Mouse (Mus musculus) liver, postnatal 0 days (tissue): ENCODE data around the gene Thap8.

Experiments
- CTCF ChIP-seq: sonication (generic); IDR thresholded peaks from 2 replicates; pipeline ENCODE4 v1.5.1; 2016; ENCODE audit warnings: antibody characterized with exemption, low read depth
- EP300 ChIP-seq: IDR thresholded peaks from 2 replicates; pipeline ENCODE4 v1.6.1; 2016; ENCODE audit warnings: antibody characterized with exemption, low read depth, mild to moderate bottlenecking

GRCm38 (mm10) chr7:30232631-30233148, 47.2 kb upstream of the Thap8 start:
- TF ChIP-seq CTCF: peak; percentile 75
- TF ChIP-seq EP300: no peak
